Mouse (Mus musculus) midbrain, embryonic 11.5 days (tissue): ENCODE results near the gene Stau1. TPM values are rescaled to one million over a fixed set of nuclear protein-coding genes. Genes with fewer than 3 reads are reported as not detected.

Source experiments
- ATAC-seq: fragments of 200-750 bp; cut with Nextera tagmentation; 2 replicates; pipeline ENCODE4 v1.8.0; 2017; ENCODE audit warnings: moderate TSS enrichment, moderate library complexity; ENCODE audit not compliant: low FRiP score
- DNase-seq: peaks from one replicate; pipeline ENCODE4 v3.0.0; 2015; ENCODE audit warnings: low spot score; ENCODE audit errors: missing footprints
- H3K27ac ChIP-seq: fragments of 300-500 bp; sonication (generic); 2 replicates; pipeline ENCODE4 v1.5.1; 2014; ENCODE audit warnings: low read depth, low read length
- H3K27me3 ChIP-seq: fragments of 300-500 bp; sonication (generic); 2 replicates; pipeline ENCODE4 v1.6.1; 2014; ENCODE audit warnings: mild to moderate bottlenecking, low read length, moderate library complexity, mixed read lengths; ENCODE audit not compliant: control insufficient read depth, insufficient read depth
- H3K36me3 ChIP-seq: fragments of 300-500 bp; sonication (generic); 2 replicates; pipeline ENCODE4 v1.6.1; 2014; ENCODE audit warnings: mild to moderate bottlenecking, low read length, moderate library complexity, mixed read lengths; ENCODE audit not compliant: control insufficient read depth, insufficient read depth
- H3K4me1 ChIP-seq: fragments of 300-500 bp; sonication (generic); 2 replicates; pipeline ENCODE4 v1.6.1; 2014; ENCODE audit warnings: low read length; ENCODE audit not compliant: control insufficient read depth, insufficient read depth
- H3K4me2 ChIP-seq: fragments of 300-500 bp; sonication (generic); 2 replicates; pipeline ENCODE4 v1.6.1; 2014; ENCODE audit warnings: mild to moderate bottlenecking, moderate library complexity
- H3K4me3 ChIP-seq: fragments of 300-500 bp; sonication (generic); 2 replicates; pipeline ENCODE4 v1.5.1; 2014; ENCODE audit warnings: low read depth, low read length
- H3K9ac ChIP-seq: fragments of 300-500 bp; sonication (generic); 2 replicates; pipeline ENCODE4 v1.6.1; 2014; ENCODE audit warnings: low read length
- H3K9me3 ChIP-seq: fragments of 300-500 bp; sonication (generic); 2 replicates; pipeline ENCODE4 v1.6.1; 2016; ENCODE audit warnings: low read length; ENCODE audit not compliant: control insufficient read depth
- WGBS: fragments of 180-500 bp; shearing (Covaris S2); extraction: QIAGEN DNeasy Blood & Tissue Kit; methylation state at CpG from one replicate; pipeline ENCODE4 v1.1.7; 2014; 5-methylcytosine and 5-hydroxymethylcytosine counted together
- polyA plus RNA-seq: library from polyadenylated mRNA; unstranded; fragments of >200 nt; fragmentation: Nextera tagmentation; extraction: Ambion mirVana; gene quantifications from 2 replicates; pipeline ENCODE4 v1.2.1, GENCODE M21; 2014

Stau1 gene
- polyA plus RNA-seq, 1 experiment from 2014 or later = 96.2 TPM

DNA sequence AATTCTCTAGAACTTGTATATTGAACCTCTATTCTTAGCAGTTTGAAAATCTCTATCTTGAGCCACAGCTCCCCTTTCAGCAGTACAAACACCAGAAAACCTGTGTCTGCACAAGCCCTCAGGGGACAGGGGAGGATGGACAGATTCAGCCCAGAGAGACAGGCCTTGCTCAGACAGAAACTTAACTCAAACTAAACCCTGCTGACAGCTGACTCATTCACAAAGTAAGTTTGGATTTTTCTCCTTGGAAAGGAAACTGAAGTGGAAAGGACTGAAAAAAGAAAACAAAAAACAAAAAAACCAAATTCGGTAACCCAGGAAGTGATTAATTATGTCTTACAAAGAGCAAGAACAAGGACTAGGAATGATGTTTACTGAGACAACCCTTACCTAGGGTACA, 22.9 kb downstream of the Stau1 start:
- H3K9me3 ChIP-seq = no peaks in the 10 kb centered on the region
- no peaks in the 10 kb centered on the region for H3K27me3 ChIP-seq
- H3K4me3 ChIP-seq = no peak overlapping the region
- whole genome bisulfite sequencing = 87% methylated on average over 1 of the region's 1 CpGs
- no peak overlapping the region for H3K4me2 ChIP-seq
- DNase-seq (no peak), ATAC-seq (no peak)
- no peaks in the 10 kb centered on the region for H3K36me3 ChIP-seq
- no peak overlapping the region for H3K27ac ChIP-seq
- H3K4me1 ChIP-seq = no peaks in the 10 kb centered on the region
- H3K9ac ChIP-seq = no peak overlapping the region

GRCm38 (mm10) chr2:166964773-166965172, 31.3 kb downstream of the Stau1 start:
- no peak for DNase-seq
- 84% methylated on average over 2 of the region's 2 CpGs for WGBS
- H3K9ac ChIP-seq = no peak overlapping the region
- H3K4me2 ChIP-seq = no peak overlapping the region
- no peaks in the 10 kb centered on the region for H3K4me1 ChIP-seq
- H3K9me3 ChIP-seq = no peaks in the 10 kb centered on the region
- no peaks in the 10 kb centered on the region for H3K36me3 ChIP-seq
- H3K4me3 ChIP-seq = no peak overlapping the region
- no peak overlapping the region for H3K27ac ChIP-seq
- no peaks in the 10 kb centered on the region for H3K27me3 ChIP-seq
- ATAC-seq = no peak

GRCm38 (mm10) chr2:166963257-166963656, 32.8 kb downstream of the Stau1 start:
- 89% methylated on average over 8 of the region's 8 CpGs for WGBS

DNA sequence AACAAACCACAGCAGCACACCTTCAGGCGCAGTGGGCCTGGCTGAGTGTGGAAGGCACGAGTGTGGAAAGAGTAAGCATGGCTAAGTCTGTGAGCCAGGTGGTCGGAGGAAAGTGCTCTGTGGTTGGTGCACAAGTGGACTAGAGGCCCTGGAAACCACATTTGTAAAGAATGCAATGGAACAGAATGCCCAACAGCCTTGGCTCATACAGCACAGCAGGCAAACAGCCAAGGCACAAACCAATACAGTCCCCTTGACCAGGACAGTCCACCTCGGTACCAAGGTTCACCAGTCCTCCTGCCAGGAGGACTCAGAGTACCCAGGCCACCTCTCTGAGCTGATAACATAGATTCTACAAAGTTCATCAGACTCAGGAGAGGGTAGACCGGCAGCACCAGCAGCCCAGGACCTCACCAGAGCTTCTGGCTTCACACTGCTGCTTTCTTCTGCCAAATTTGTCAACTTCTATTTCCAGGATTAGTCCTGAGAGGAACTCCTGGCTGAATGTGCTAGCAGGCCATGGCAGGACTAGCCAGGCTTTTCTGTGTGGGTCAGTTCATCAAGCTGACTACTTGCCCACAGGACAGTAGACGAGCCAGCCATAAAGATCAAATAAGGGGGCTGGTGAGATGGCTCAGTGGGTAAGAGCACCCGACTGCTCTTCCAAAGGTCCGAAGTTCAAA, 35.3 kb downstream of the Stau1 start:
- 92% methylated on average over 8 of the region's 8 CpGs for WGBS
- DNase-seq (no peak), ATAC-seq (no peak)
- no peak overlapping the region for H3K9ac ChIP-seq
- no peak overlapping the region for H3K4me3 ChIP-seq
- H3K4me2 ChIP-seq = no peak overlapping the region
- no peaks in the 10 kb centered on the region for H3K27me3 ChIP-seq
- H3K9me3 ChIP-seq = no peaks in the 10 kb centered on the region
- peaks cover 5% of the 10 kb centered on the region; the same call in 1 of the 2 replicates for H3K36me3 ChIP-seq
- H3K4me1 ChIP-seq = no peaks in the 10 kb centered on the region
- H3K27ac ChIP-seq = no peak overlapping the region

More at GRCm38 (mm10) chr2:166963257-166963656, 32.8 kb downstream of the Stau1 start:
- Histone ChIP-seq H3K4me3 (no peak overlapping the region), H3K36me3 (peaks cover 5% of the 10 kb centered on the region; the same call in 1 of the 2 replicates), H3K27ac (no peak overlapping the region), H3K4me2 (no peak overlapping the region), H3K9me3 (no peaks in the 10 kb centered on the region), H3K9ac (no peak overlapping the region), H3K4me1 (no peaks in the 10 kb centered on the region), H3K27me3 (no peaks in the 10 kb centered on the region)
- DNase-seq (no peak), ATAC-seq (no peak)

DNA sequence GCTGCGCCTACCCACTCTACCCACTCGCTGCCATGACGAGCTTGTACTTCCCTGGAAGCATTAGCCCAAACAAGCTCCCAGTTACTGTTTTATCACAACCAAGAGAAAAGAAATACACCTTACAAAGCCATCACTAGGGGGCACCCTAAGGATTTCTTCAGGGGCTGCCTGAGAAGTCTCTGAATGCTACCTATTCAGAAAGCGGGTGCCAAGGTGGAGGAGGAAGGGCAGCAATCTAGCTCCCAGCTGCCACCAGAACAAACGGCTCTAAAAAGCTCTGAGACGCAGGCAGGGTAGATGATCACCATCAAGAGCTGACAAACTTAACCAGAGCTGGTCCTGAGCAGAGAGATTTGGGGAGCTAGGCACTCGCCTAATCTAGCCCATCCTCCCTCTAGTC, 39.3 kb downstream of the Stau1 start:
- H3K27me3 ChIP-seq = no peaks in the 10 kb centered on the region
- H3K9me3 ChIP-seq = no peaks in the 10 kb centered on the region
- H3K4me3 ChIP-seq = no peak overlapping the region
- no peaks in the 10 kb centered on the region for H3K4me1 ChIP-seq
- WGBS = 63% methylated on average over 7 of the region's 7 CpGs
- no peak overlapping the region for H3K4me2 ChIP-seq
- peaks cover 12% of the 10 kb centered on the region; the same call in 1 of the 2 replicates for H3K36me3 ChIP-seq
- DNase-seq (no peak), ATAC-seq (no peak)
- H3K27ac ChIP-seq = no peak overlapping the region
- H3K9ac ChIP-seq = no peak overlapping the region

DNA sequence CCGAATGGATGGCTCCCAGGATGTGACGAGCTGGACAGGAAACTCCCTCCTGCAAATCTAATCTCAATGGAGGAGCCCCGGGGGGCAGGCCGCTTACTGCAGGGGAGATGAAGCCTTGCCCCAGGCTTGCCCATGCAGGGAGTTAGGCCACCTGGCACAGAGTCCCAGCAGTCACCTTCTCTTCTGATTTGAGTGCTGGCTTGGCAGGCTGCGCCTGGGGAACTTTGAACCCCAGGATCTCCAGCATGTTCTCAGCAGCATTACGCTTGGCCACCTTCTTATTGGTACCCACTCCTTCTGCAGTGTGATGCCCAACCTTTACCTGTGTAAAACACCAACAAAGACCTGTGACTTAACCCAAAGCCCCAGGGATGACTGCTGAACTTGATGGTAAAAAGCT, 43.9 kb downstream of the Stau1 start:
- no peak for DNase-seq
- Histone ChIP-seq H3K9ac (no peak overlapping the region), H3K4me1 (no peaks in the 10 kb centered on the region), H3K27ac (no peak overlapping the region), H3K4me3 (no peak overlapping the region), H3K27me3 (no peaks in the 10 kb centered on the region), H3K36me3 (peaks cover 40% of the 10 kb centered on the region), H3K4me2 (no peak overlapping the region), H3K9me3 (no peaks in the 10 kb centered on the region)
- ATAC-seq = no peak
- WGBS = 86% methylated on average over 6 of the region's 6 CpGs

DNA sequence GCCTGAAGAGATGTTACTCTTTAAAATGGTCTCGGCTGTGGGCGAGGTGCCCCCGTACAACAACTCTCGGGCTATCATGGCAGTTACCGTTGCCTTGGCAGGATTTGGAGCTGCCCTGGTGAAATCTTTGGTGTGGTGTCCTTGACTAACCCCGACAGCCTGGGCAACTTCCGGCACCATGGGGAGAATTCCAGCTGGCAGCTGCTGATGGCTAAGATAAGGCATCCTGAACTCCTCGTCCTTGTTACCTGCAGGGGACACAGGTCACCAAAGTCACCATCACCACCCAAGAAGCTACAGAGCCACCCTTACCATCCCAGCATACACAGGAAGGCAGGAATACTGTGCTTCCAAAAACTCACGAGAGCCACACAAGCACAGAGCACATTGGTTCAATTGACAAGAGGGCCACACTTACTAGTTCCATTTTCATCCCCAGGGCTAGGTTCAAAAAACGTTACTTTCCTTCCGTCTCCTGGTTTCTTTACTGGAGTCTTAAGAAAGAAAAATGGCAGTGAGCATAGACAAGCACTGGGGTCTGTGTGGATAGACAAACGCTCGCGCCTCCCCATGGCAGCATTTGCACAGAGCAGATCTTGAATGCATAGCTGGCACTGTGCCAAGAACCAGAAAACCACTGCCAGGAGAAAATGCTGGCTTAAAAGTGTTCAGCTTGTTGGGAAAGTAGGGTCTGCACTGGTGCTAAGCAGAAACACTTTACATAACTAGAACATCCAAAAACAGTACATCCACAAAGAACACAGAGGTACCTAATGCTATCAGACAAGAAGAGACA, 45.0 kb downstream of the Stau1 start:
- H3K27me3 ChIP-seq = no peaks in the 10 kb centered on the region
- 90% methylated on average over 14 of the region's 14 CpGs for WGBS
- no peaks in the 10 kb centered on the region for H3K9me3 ChIP-seq
- no peak overlapping the region for H3K27ac ChIP-seq
- H3K4me1 ChIP-seq = no peaks in the 10 kb centered on the region
- no peak overlapping the region for H3K4me3 ChIP-seq
- ATAC-seq (no peak), DNase-seq (no peak)
- peaks cover 45% of the 10 kb centered on the region for H3K36me3 ChIP-seq
- H3K4me2 ChIP-seq = no peak overlapping the region
- H3K9ac ChIP-seq = no peak overlapping the region

GRCm38 (mm10) chr2:166948936-166949335, 47.2 kb downstream of the Stau1 start:
- H3K36me3 ChIP-seq = peaks cover 43% of the 10 kb centered on the region
- H3K4me2 ChIP-seq = no peak overlapping the region
- H3K27me3 ChIP-seq = no peaks in the 10 kb centered on the region
- H3K4me1 ChIP-seq = no peaks in the 10 kb centered on the region
- H3K4me3 ChIP-seq = no peak overlapping the region
- no peaks in the 10 kb centered on the region for H3K9me3 ChIP-seq
- 90% methylated on average over 10 of the region's 10 CpGs for WGBS
- H3K9ac ChIP-seq = no peak overlapping the region
- ATAC-seq (no peak), DNase-seq (no peak)
- H3K27ac ChIP-seq = no peak overlapping the region

DNA sequence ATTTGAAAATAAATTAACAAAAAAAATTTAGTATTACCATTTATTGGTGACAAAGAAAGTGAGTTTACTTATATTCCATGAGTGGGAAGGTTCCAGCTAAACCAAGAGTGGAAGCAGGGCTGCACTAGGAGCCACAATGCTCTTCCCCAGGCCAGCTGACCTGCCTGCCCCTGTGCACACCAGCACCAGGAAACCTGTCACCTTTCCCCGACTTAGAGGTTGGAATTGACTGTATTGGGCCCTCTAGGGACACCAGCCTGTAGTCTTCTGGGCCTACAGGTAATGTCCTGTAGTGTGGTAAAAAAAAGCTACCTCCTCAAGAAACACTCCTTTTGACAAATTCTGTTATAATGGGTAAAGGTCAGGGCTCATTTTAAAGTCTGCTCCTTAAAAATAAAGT, 47.9 kb downstream of the Stau1 start:
- peaks cover 45% of the 10 kb centered on the region for H3K36me3 ChIP-seq
- no peak for ATAC-seq
- no peak for DNase-seq
- 84% methylated on average over 1 of the region's 1 CpGs for WGBS
- no peak overlapping the region for H3K4me2 ChIP-seq
- H3K9ac ChIP-seq = no peak overlapping the region
- no peak overlapping the region for H3K4me3 ChIP-seq
- H3K27me3 ChIP-seq = no peaks in the 10 kb centered on the region
- H3K9me3 ChIP-seq = no peaks in the 10 kb centered on the region
- H3K27ac ChIP-seq = no peak overlapping the region
- H3K4me1 ChIP-seq = no peaks in the 10 kb centered on the region
